Mouse (Mus musculus) left cerebral cortex, adult 18-20 months (tissue): Measurements from ENCODE around the gene Olfr1361. TPM values are rescaled to one million over a fixed set of nuclear protein-coding genes. Genes with fewer than 3 reads are reported as not detected.
A peak's percentile ranks its signal among the peaks of the same experiment; 100 is the strongest.

ENCODE experiments used
- DNase-seq, 2 experiments: peaks; one replicate each; pipeline ENCODE4 v3.0.0; 2021 to 2022; ENCODE audit warnings: low spot score in 2 of 2, mixed read lengths in 1 of 2
- long read RNA-seq, 2 experiments: library from polyadenylated mRNA; stranded (forward); transcript quantifications; one replicate each; pipeline ENCODE4 v2.0.0; 2021
- total RNA-seq, 2 experiments: library from RNA; stranded (reverse); gene quantifications; 2 replicates each; pipeline ENCODE4 v1.2.3; 2021

The Olfr1361 gene
- not detected for total RNA-seq
- long read RNA-seq, experiment 1 = 0 reads
- long read RNA-seq, experiment 2 = 0 reads

DNA sequence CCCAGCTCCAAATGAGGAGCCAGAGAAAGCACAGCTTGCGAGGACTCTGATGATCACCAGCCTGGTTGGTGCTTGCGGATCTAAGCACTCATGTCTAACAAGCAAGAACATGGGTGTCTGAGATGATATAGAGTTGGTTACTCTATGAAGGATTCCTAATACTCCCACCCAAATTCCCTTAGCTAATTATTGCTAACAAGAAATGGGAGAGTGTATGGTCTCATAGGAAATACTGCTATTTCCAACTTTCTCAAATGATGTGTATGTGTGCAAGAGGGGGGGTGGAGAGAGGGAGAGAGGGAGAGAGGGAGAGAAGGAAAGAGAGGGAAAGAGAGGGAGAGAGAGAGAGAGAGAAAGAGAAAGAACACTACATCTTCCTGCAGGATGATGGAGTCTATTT is at the start of gene Olfr1361:
Olfr1361 (minus strand) TSS at position 101 of the 400 bp plus-strand sequence.
- DNase-seq = no peak

DNA sequence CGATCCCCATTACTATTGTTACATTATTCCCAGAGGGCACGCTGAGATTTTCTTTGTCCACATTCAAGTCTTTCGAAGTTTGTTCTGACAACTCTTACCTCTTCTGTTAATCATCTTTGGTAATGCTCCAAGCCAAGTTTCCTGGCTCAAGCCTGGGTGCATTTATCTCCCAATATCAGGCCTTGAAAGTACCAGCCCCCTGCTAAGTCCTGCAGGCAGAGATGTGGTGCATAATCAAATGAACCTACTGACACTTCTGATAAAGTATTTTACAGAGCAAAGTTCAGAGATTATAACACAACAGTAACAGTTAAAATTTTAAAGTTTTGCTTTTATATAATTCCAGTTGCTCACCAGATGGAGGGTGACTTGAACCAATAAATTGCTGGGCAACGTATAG is 48.5 kb upstream of the Olfr1361 start:
- DNase-seq = no peak

DNA sequence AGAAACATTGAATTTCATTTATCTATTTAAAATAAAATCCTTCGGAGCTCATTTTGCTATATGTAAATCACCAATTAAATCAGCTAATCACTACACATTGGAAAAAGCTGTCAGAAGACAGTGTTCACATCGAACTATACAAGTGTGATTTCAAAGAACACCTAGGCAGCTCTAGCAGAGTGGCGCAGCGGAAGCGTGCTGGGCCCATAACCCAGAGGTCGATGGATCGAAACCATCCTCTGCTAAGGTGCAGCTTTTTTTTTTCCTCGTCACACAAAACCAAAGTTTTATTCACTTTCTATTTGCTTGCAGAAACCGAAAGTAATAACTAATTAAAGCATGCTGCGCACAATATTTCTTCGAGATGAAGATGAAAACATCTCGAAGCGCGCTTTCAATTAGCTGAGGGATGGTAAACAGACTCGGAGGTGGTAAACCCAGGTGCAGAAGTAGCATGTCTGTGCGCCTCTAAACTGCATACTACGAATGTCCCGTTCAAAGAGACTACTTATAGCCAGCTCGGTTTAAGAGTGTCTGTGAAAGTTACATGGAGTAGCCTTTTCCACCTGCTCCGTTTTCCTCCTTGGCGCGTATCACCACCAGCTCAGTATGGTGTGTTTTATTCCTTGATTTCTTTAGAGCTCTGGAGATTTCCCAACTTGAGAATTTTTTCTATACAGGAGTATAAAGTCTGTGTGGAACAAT is 47.8 kb upstream of the Olfr1361 start:
- peak; percentile 77 to 84 for DNase-seq

DNA sequence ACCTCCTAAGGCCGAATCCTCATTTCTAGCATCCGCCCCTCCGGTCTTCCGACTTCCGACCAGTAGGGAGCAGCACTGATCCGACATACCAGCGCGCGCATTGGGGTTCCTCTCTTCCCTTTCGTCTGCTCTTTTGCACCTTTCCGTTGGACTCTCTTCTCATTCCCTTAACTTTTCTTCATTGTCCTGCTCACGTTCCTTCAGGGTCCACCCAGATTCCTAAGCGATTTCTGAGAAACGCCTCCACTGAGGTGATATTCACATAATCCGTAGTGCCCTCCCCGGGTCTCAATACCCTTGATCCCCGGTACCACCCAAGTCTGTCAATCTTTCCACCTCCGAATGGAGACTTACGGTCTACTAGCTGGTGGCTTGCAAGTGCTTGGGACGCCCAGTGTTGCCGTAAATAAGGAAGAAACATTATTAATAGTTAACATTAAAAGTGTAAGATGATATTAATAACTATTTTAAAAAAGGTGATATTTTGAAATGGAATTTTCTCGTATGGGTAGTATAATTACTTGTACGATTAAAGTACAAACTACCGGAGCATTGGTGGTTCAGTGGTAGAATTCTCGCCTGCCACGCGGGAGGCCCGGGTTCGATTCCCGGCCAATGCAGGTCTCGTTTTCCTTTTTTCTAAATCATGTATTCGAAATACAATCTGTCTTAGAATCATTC is 47.0 kb upstream of the Olfr1361 start:
- peak; percentile 90 to 91 for DNase-seq

DNA sequence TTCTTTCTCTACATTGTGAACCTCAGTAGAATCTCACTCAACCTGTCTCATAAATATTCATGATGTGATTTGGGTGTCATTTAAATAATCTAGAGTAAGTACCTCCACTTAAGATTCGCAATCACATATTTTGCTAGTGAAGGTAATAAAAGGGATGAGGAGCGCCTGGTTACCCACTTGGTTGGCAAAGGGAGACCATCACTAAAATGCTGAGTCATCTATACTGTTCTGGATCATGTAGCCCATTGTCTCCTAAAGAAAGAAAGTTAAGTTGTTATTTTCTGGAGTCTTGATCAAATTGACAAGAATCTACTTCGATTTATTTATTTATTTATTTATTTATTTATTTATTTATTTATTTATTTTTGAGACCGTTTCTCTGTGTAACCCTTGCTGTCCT is 43.5 kb upstream of the Olfr1361 start:
- DNase-seq = no peak

DNA sequence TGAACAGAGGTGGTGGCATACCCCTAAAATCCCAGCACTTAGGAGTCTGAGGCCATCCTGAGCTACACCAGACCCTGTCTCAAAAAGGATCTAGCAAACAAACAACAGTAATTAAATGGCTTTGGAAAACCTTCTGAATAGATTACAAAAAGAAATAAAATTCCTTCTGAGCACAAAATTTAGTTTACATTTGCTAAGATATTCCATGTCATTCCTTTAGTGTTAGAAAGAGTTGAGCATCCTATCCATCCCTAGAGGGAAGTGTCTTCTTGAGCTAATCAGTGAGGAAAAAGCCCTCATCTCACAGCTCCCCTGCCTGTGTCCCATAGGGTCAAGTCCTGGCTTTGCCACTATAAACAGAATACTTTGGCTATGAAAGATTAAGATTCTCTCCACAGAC is 34.6 kb upstream of the Olfr1361 start, which contains the start of gene Olfr1359:
Olfr1359 (plus strand) TSS at position 301 of the 400 bp plus-strand sequence.
- no peak for DNase-seq

DNA sequence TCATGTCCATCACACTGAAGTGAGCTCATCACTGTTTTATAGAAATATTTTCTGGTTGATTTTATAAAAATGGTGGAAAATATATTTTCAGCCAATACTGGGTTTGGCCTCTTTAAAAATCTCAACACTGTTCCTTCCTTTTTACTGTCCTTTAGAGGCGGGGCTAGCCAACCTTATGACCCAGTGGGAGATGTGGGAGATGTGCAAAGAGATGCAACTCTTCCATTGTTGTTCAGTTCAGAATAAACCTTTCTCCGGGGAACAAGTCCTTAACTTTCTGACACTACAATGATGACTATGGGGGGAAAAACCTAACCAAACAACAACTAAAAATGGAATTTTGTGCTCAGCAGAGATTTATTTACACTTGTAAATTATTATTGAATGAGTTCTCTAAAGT is 14.1 kb upstream of the Olfr1361 start, which contains the start of gene Olfr1360:
Olfr1360 (minus strand) TSS at position 101 of the 400 bp plus-strand sequence.
- DNase-seq = no peak

DNA sequence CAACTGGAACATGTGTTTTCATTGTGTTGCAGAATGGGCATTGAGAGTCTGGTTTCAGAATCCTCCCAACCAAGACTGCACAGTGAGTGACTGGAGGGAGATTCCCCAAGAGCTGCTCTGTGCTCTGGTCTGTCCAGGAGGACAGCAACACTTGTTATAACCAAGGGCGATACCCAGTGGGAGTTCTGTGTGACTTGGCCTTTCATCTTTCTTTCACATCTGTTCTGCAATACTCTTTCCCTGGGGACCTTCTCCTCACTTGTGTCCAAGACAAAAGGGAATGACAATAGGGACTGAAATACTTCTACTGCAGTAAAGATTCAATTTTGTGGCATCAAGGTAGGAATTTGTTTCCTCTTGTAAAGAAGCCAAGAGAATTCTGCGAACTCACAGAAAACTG is 20.8 kb downstream of the Olfr1361 start, which contains the start of gene Olfr11:
Olfr11 (minus strand) TSS at position 101 of the 400 bp plus-strand sequence.
- no peak for DNase-seq

DNA sequence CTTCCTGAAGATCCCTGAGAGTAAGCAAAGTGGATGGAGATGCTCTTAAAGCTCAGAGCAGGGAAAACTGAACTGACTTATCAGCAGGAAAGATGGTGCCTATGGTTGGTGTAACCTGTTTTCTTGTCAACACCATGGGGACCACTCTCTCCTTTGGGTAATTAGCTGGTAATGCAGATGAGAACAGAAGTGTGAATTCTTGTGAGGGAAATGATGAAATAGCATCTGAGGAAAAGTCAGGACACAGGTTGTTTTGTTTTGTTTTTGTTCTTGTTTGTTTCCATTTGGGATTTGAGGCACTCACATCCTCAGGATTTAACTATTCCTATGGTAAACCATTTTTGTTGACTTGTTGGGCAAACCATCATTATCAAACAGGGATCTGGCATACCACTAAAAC is 49.3 kb downstream of the Olfr1361 start, which contains the start of gene Olfr1362:
Olfr1362 (minus strand) TSS at position 101 of the 400 bp plus-strand sequence.
- no peak for DNase-seq

Other genes starting within 250 kb of the Olfr1361 start
- gene Pgbd1, start 222.3 kb downstream of the Olfr1361 start, total RNA-seq = 1 to 10 TPM in 1 of 2 experiments, under 1 TPM in 1; 0.98 to 1.5 TPM
- gene Zscan26, start 209.7 kb downstream of the Olfr1361 start, total RNA-seq = 10 to 100 TPM; 58.1 to 60.4 TPM
- under 1 TPM; 0.58 to 0.84 TPM for gene Nkapl, start 194.9 kb downstream of the Olfr1361 start, total RNA-seq
- 1 to 10 TPM; 5.7 to 6.4 TPM for gene Zkscan4, start 184.5 kb downstream of the Olfr1361 start, total RNA-seq
- gene Gm10065, start 183.9 kb downstream of the Olfr1361 start, total RNA-seq = not detected
- gene AK157302, start 168.2 kb downstream of the Olfr1361 start, total RNA-seq = 10 to 100 TPM; 21.6 to 25.9 TPM
- gene Gm11273, start 162.0 kb downstream of the Olfr1361 start, total RNA-seq = 10 to 100 TPM; 60.5 to 66.3 TPM
- 10 to 100 TPM; 13.1 to 18.5 TPM for gene Zkscan8, start 132.3 kb downstream of the Olfr1361 start, total RNA-seq
- not detected for gene Olfr1366, start 120.6 kb downstream of the Olfr1361 start, total RNA-seq
- gene Olfr1535, start 103.5 kb downstream of the Olfr1361 start, total RNA-seq = not detected
- gene Olfr1364, start 81.6 kb downstream of the Olfr1361 start, total RNA-seq = not detected
- not detected for gene Olfr1362, start 49.4 kb downstream of the Olfr1361 start, total RNA-seq
- gene Olfr11, start 20.9 kb downstream of the Olfr1361 start, total RNA-seq = not detected
- not detected for gene Olfr1360, start 14.0 kb upstream of the Olfr1361 start, total RNA-seq
- not detected for gene Olfr1359, start 34.7 kb upstream of the Olfr1361 start, total RNA-seq
- 10 to 100 TPM; 20.0 to 20.4 TPM for gene Hist1h2bl, start 52.8 kb upstream of the Olfr1361 start, total RNA-seq
- gene Hist1h2ai, start 53.0 kb upstream of the Olfr1361 start, total RNA-seq = 10 to 100 TPM; 20.3 to 34.8 TPM
- 10 to 100 TPM; 57.9 to 62.6 TPM for gene Hist1h3h, start 54.3 kb upstream of the Olfr1361 start, total RNA-seq
- 1 to 10 TPM; 2.7 to 2.9 TPM for gene Hist1h2bm, start 58.7 kb upstream of the Olfr1361 start, total RNA-seq
- gene Hist1h4j, start 71.7 kb upstream of the Olfr1361 start, total RNA-seq = 10 to 100 TPM; 21.0 to 22.9 TPM
- gene Hist1h4k, start 87.1 kb upstream of the Olfr1361 start, total RNA-seq = 100 to 1,000 TPM; 420 to 436 TPM
- gene Hist1h2ak, start 90.4 kb upstream of the Olfr1361 start, total RNA-seq = 10 to 100 TPM; 10.2 to 19.7 TPM
- gene Hist1h2bn, start 90.7 kb upstream of the Olfr1361 start, total RNA-seq = 1 to 10 TPM; 6.3 to 9.2 TPM
- gene Hist1h1b, start 117.2 kb upstream of the Olfr1361 start, total RNA-seq = 1 to 10 TPM; 8.4 to 9.0 TPM
- 10 to 100 TPM; 65.2 to 77.9 TPM for gene Hist1h3i, start 120.0 kb upstream of the Olfr1361 start, total RNA-seq
- 1 to 10 TPM; 1.1 to 2.8 TPM for gene Hist1h2an, start 123.8 kb upstream of the Olfr1361 start, total RNA-seq
- 1 to 10 TPM; 4.1 to 7.0 TPM for gene Hist1h2bp, start 124.1 kb upstream of the Olfr1361 start, total RNA-seq
- gene Hist1h2bq, start 146.8 kb upstream of the Olfr1361 start, total RNA-seq = 10 to 100 TPM; 23.2 to 34.4 TPM
- 1 to 10 TPM in 1 of 2 experiments, not detected in 1; 6.2 TPM for gene Hist1h2ao, start 147.1 kb upstream of the Olfr1361 start, total RNA-seq
- 100 to 1,000 TPM; 252 to 307 TPM for gene Hist1h4m, start 148.4 kb upstream of the Olfr1361 start, total RNA-seq
- 10 to 100 TPM; 48.9 to 61.1 TPM for gene Hist1h4n, start 168.8 kb upstream of the Olfr1361 start, total RNA-seq
- 10 to 100 TPM; 27.2 to 27.7 TPM for gene Hist1h2ap, start 170.1 kb upstream of the Olfr1361 start, total RNA-seq
- gene Hist1h2br, start 170.4 kb upstream of the Olfr1361 start, total RNA-seq = 10 to 100 TPM; 22.9 to 33.6 TPM